Mouse (Mus musculus) layer of hippocampus, postnatal 25 days (tissue): ENCODE data around the gene Polr3e. TPM values are rescaled to one million over a fixed set of nuclear protein-coding genes. Genes with fewer than 3 reads are reported as not detected.
"Not testable (repeated sequence)": the region's sequence is repeated elsewhere in the genome, so short reads cannot be mapped to it uniquely, and the experiment has no call there.

Experiments used
- DNase-seq, 2 experiments: peaks; one replicate each; pipeline ENCODE4 v3.0.0; 2022; ENCODE audit warnings: mixed read lengths in 2 of 2, low spot score in 1 of 2; ENCODE audit errors: extremely low spot score in 1 of 2
- total RNA-seq, 2 experiments: library from RNA; stranded (reverse); gene quantifications; 2 replicates each; pipeline ENCODE4 v1.2.3; 2021

Gene Polr3e
- total RNA-seq, 2 experiments from 2014 or later, result 24.7 to 28.2 TPM

DNA sequence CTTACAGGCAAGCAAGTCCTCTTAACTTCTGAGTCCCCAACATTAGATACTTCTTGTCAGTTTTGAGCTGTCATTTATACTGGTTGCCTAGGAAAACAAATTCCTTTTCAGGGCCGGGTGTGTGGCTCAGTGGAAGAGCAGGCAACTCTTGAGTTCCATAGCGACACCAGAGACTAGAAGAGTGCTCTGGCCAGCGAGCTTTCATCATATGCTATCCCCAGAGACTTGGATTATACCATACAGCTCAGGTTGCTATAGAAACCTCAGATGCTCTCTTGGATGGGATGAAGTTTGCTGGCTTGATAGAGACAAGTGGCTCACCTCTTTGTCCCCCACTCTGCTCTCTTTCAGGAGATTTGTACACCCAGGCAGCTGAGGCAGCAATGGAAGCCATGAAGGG is 14.6 kb upstream of the Polr3e start:
- no peak for DNase-seq

DNA sequence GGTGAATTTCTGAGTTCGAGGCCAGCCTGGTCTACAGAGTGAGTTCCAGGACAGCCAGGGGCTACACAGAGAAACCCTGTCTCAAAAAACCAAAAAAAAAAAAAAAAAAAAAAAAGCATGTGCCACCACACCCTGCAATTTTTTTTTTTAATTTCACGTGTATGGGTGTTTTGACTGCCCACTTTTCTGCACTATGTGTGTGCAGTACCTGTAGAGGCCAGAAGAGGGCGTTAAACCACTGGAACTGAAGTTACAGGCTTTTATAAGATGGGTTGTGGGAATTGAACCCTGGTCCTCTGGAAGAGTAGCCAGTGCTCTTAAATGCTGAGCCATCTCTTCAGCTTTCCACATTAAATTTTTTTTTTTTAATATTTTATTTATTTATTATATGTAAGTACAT is 7.4 kb upstream of the Polr3e start:
- not testable (repeated sequence) for DNase-seq

DNA sequence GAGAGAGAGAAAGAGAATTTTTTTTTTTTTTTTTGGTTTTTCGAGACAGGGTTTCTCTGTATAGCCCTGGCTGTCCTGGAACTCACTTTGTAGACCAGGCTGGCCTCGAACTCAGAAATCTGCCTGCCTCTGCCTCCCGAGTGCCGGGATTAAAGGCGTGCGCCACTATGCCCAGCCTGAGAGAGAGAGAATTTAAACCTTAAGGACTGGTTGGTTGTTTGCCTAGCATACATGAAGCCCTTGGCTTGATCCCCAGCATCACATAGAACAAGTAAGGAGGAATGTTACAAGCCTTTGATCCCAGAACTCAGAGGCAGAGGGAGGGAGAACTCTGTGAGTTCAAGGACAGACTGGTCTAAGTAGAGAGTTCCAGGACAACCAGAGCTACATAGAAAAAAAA is 6.3 kb upstream of the Polr3e start:
- not testable (repeated sequence) for DNase-seq

DNA sequence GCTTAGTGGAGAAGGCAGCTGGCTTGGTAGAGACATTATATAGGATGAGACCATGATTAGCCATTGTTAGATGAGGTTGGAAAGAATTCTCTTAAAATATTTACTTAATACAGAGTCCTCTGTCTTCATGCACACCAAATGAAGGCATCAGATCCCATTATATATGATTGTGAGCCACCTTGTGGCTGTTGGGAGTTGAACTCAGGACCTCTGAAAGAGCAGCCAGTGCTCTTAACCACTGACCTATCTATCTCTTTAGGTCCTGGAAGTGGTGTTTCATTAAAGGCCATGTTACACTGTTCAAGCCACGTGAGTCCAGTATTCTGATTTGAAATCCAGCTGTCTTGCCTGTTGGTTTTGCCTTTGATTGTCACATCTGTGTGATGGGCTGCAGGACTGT is 4.2 kb upstream of the Polr3e start:
- DNase-seq, result no peak

DNA sequence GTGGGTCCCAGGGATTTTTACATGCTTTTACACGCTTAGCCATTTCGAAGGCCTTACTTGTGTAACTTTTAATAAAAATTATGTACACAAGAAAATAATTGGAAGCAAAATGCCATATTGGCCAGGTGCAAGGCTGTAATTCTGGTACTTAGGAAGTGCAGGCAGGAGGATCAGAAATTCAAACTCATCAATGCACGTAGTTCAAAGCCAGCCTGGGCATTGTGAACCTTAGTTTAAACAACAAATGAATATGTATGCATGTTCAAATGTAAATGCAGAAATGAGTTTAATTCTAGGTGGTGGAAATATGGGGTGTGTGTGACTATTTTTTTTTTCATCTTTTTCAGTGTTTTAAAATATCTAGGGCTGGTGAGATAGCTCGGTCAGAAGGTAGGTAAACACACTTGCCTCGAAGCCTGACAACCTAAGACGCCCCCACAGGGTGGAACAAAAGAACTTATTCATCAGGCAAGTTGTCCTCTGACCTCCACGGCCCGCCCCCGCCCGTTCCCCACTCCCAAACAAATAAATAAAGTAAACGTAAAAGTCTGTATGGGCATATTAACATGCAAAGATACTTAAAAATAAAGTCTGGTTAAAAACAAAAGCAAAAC is 1.2 kb upstream of the Polr3e start:
- no peak for DNase-seq

DNA sequence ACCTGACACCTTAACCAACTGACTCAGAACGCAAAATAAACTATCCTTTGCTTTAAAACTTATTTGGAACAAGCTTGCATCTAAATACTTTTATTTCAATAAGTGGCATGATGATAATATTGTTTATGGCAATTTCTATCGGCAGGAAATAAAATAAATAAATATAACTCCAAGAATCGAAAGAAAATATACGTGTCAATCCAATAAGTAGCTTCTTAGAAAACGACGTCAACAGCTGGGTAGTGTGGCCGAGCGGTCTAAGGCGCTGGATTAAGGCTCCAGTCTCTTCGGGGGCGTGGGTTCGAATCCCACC is 309 bp upstream of the Polr3e start:
- no peak for DNase-seq

DNA sequence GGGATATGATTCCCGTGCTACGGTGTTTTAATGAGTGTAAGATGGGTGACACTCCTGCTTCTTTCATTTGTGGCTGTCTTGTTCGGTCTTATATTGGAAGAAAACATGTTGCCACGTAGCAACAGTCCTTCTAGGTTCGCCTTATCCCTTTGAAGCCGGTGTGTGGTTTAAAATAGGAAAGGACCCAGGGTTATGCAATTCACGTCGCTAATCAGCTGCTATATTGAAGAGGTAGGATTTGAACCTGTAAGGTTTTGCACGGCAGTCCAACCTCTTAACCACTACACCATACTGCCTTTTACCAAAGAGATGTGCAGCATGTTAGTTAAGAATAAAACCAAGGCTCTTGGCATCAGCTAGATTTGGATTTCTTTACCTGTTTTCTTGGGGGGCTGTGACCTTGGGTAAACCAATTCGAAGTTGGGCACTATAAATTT is 1.0 kb downstream of the Polr3e start:
- DNase-seq, result peak in 1 of 2 experiments; percentile 35

DNA sequence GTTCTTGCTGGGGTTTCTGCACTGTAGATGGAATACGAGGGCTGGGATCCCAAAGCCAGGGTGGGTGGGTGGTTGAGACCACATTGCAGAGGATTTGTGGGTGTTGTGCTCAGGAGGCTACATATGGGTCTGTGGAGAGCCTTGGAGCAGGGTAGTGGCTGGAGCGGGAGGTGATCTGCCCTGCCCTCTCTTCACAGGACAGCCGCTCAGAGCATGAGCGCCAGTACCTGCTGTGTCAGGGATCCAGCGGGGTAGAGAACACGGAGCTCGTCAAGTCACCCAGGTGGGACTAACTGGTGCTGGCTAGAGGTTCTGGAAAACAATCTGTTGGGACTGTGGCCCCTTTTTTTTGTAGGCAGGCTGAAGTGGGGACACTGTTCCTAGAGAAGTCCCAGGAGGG is 15.6 kb downstream of the Polr3e start:
- DNase-seq, result no peak

DNA sequence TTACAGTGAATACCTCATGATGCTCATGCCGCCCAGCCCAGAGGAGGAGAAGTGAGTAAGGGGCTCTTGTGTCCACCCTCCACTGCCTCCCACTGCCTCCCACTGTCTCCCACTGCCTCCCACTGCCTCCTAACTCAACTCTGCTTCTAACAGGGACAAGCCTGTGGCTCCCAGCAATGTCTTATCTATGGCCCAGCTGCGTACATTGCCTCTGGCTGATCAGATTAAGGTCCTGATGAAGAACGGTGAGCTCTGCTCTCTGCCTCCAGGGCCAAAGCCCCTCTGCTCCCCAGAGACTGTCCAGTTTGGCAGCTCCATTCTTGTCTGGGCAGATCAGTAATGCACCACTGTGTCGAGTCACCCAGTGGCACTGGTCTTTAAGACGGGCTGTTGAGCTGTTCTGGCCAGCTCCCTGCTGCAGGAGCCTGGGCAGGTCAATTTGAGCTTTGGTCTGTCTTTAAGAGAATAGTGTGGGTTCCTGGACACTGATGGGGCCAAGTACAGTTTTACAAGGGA is 16.2 kb downstream of the Polr3e start:
- DNase-seq, result no peak

DNA sequence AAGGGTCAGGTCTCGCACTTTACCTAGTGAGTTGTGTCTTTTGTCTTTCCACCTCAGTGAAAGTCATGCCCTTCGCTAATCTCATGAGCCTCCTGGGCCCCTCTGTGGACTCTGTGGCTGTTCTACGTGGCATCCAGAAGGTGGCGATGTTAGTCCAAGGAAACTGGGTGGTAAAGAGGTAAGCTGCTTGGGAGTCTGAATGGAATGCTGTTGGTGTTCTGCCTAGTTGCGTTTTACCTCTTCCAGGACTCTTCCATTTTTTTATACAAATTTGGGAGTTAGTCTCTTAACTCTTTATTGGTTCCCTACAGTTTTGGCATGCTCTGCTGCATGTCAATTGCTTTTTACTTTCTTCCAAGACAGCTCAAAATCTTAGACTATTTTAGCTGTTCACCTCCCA is 17.2 kb downstream of the Polr3e start:
- peak; percentile 23 to 40 for DNase-seq

DNA sequence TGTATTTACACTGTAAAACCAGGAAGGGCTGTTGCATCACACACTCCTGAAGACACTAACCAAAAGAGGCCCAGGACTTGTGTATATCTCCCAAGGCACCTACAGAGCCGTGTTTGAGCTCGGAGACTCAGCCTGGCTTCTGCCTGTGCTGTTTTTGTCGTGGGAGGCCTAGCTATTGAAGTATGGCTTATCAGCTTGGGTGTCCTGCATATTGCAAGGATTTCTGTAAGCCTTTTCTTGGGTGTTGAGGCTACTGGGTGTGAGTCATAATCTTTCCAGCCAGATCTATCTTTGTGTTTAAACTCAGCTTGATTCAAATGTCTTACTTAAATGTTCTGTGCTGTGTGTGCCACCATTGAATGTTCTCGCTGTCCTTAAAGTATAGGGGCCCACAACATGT is 19.0 kb downstream of the Polr3e start:
- no peak for DNase-seq

DNA sequence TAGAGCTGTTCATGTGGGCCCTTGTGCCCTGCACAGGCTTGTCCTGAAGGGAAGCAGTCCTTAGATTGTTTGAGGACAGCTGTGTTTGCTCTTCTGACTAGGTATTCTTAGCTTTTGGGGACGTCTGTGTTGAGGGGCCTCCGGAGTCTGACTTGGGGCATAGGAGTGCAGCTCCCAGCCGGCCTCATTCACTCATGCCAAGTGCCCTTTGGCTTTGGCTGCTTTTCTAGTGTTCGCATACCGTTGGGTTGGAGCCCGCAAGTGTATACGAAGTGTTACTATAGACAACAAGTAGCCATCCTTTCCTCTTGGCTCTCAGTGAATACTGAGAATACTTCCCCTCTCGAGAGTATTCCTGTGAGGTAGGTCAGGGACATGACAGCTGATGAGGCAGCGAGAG is 20.7 kb downstream of the Polr3e start:
- no peak for DNase-seq

DNA sequence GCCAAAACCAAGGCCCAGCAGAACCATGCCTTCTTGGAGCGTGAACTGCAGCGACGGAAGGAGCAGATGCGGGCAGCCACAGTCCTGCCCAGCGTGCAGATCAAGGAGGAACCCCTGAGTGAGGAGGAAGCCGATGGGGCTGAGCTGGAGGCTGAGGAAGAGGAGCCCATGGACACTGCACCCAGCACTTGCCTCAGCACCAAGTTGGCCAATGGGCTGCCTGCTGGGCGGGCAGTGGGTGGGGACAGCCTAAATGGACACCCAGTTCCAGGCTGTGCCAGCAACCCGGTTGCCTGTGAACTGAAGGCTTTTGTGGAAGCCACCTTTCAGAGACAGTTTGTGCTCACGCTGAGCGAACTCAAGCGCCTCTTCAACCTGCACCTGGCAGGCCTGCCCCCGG is 22.8 kb downstream of the Polr3e start:
- no peak for DNase-seq

DNA sequence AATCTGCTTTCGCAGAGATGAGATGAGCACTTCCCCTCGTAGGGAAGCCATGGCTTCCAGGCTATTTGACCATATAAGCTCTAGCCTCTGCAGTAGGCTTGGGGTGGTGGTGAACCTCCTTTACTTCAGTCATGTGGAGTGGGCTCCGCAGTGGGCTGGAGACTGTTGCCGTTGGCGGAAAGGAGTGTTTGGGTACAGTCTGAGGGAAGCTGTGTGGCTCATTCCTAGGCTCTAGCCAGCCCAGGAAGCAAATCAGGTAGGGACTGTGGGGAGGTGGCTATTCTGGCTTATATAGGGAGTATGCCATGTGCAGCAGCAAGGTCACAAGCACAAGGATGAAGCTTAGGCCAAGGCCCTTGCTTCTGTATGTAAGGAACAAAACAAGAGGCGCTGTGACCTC is 23.7 kb downstream of the Polr3e start:
- no peak for DNase-seq

DNA sequence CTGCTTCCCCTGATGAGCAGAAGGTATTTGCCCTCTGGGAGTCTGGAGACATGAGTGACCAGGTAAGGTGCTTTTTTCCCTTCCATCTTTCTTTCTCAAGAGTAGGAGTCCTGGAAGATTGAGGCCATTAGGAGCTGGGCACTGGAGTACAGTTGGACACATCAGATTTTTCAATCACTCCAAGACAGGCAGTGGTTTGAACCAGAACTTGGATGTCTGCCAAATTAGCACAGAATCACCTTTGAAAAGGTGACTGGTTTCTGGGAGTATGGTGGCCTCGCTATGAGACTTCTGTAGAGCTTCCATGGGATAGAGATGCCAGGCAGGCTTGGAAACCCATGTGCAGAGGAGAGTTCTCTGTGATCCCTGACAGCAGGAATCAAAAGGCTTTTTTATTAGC is 25.0 kb downstream of the Polr3e start:
- no peak for DNase-seq

DNA sequence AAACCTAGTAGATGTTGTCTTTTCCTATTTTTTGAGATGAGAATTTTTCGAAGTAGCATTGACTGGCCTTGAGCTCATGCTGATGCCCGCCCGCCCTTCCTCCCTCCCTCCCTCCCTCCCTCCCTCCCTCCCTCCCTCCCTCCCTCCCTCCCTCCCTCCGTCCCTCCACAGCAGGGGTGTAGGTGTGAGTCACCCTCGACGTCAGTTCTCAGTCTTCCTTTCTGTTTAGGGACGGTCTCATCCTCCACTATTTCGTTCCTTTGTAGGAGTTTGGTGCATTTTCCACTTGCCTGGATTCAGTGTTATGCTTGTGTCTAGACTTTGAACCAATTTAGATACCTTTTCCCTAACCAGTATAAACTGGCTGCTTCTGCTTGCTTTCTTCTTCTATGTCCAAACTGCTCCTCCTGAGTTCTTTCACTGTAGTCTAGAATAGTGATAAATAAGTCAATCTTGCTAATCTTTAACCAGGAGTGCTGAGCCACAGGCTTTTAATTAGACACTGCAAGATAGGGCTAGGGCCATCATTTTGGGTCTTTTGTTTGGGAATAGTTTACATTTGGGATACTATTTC is 26.5 kb downstream of the Polr3e start:
- no peak for DNase-seq

DNA sequence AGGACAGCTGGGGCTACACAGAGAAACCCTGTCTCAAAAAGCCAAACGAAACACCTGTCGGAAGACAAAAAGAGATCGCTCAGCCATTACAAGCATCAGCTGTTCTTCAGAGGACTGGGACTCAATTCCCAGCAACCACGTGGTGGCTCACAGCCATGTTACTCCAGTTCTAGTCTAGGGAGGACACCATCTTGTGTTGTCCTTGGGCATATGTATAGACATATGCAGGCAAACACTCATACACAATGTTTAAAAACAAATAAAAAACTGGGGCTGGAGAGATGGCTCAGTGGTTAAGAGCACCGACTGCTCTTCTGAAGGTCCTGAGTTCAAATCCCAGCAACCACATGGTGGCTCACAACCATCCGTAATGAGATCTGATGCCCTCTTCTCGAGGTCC is 36.0 kb downstream of the Polr3e start:
- not testable (repeated sequence) for DNase-seq

DNA sequence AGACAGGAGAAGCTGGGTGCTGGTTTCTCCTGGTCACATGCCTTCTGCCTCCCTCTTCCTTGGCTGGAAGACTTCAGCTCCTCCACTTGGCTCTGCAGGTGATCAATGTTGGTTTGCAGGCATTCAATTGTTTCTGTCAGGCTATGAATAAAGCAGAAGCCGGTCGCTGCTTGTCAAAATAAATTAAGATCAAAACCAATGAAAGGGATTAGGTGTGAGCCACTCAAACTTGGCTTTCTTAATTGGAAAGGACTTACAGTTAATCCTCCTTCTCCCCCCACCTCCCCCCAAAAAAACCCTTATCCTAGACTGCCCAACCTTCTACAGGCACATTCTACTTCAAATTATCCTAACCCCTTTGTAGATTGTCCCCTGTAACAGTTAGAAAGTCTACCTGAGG is 42.6 kb downstream of the Polr3e start:
- no peak for DNase-seq

DNA sequence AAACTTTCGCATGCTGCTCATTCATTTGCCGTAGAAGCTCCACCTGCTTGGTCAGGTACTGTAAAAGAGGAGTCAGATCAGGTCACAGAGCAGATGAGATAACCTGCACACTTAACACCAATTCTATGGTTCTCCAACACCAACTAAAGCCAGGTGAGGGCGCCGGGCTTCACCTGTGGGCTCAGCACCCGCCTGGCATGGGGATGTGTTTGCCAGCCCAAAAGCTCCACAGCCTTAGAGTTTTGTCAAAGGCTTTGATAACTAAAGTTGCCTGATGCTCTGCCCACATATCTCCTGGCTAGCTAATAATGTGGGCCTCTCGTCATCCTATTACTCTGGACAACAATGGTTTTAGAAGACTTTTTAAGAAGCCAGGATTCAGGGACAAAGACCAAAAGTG is 43.1 kb downstream of the Polr3e start:
- no peak for DNase-seq

DNA sequence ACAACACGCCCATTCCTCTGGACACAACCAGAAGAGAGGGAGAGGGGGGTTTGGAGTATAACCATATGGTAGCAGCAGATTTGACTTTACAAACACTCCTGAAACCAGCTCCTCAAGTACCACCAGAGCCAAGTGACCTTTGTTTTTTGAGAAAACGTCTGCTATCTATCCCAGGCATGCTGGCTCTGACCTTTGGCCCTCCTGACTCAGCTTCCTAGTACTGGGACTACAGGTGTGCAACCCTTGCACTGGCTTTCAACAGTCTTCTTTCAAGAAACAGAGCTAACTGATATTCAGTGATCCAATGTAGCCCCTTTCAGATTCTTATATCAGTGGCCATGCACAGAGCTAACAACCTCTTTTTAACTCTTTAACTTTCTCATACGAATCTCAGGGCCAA is 44.3 kb downstream of the Polr3e start:
- no peak for DNase-seq

DNA sequence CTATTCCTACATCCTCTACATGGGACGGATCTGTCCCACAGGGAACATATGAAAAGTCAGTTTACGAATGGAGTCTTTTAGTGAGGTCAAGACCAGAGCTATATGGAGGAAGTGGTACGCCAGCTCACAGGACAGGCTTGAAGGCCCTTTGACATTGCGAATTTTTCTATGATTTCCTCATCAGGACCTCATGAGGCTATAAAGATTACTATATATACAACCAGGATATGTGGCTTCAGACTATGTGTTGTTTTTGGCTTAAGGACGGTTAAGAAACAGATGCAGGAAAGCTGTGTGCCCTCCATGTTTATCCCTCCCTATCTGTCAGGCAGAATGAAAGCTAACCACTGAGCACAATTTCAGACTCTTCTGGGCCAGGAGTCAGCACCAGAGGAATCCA is 45.6 kb downstream of the Polr3e start:
- no peak for DNase-seq

DNA sequence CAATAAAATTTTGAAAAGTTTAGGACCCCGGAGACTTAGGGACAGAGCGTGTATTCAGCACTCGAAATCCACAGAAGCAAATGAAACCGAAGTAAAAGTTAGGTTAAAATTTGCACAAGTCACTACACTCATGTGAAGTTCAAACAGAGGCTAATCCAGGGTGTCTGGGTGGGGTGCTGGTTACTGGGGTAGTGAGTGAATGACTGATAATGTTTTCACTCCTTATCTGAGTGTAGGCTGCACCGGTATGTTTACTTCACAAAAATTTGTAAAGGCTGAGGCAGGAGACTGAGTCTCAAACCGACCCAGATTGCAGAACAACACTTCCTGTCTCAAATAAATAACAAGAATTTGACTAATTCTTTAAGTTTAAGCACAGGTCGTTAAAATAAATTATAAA is 51.7 kb downstream of the Polr3e start:
- no peak for DNase-seq

DNA sequence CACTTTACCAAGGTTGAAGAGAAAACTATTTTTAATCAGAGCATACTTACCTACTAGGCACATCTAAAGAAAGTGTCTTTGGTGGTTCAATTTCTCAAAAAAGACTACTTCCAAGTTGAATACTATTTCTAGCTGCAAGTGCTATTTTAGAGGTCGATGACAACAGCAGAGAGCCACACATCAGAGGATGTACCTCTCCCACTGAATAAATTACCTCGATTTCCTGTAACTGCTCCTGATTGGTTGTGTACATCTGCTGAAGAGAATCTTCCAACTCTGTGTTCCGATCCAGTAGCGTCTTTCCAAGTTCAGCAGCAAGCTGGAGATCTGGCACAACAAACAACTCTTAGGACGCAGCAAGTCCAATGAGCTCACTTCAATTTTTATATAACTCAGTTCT is 52.6 kb downstream of the Polr3e start:
- no peak for DNase-seq
